21 mouse cellular contexts compared by ENCODE assay signal in genomic region chr7:95578633-95579032, GRCm38 (mm10).
"Had no signal": no experiment of that assay in that cellular context is flagged by ENCODE, and none has a peak within 500 bp of the region (broad histone marks: within the 10 kb centered on the region; RNA-seq: fewer than 3 reads in every experiment).

No protein-coding gene starts in this region.

- H3K4me3 ChIP-seq: liver, embryonic 13.5 days; liver, embryonic 15.5 days; lung, embryonic 15.5 days; megakaryocyte, embryonic 14.5 days; midbrain, embryonic 13.5 days; midbrain, embryonic 15.5 days; myocyte; neural tube, embryonic 13.5 days; neural tube, embryonic 15.5 days had no signal

- H3K27me3 ChIP-seq: liver, embryonic 13.5 days; liver, embryonic 15.5 days; lung, embryonic 15.5 days; megakaryocyte, embryonic 14.5 days; midbrain, embryonic 13.5 days; midbrain, embryonic 15.5 days; neural tube, embryonic 13.5 days; neural tube, embryonic 15.5 days had no signal

- H3K4me2 ChIP-seq: liver, embryonic 11.5 days; liver, embryonic 13.5 days; liver, embryonic 15.5 days; lung, embryonic 15.5 days; midbrain, embryonic 11.5 days; midbrain, embryonic 13.5 days; midbrain, embryonic 15.5 days; neural tube, embryonic 13.5 days; neural tube, embryonic 15.5 days had no signal

- H3K27ac ChIP-seq: liver, embryonic 13.5 days; liver, embryonic 15.5 days; lung, embryonic 15.5 days; macrophage; midbrain, embryonic 13.5 days; midbrain, embryonic 15.5 days; neural tube, embryonic 13.5 days; neural tube, embryonic 15.5 days had no signal

- H3K9me3 ChIP-seq: liver, embryonic 13.5 days; liver, embryonic 15.5 days; lung, embryonic 15.5 days; megakaryocyte, embryonic 14.5 days; midbrain, embryonic 13.5 days; midbrain, embryonic 15.5 days; neural tube, embryonic 13.5 days; neural tube, embryonic 15.5 days had no signal

- DNase-seq: liver, embryonic 13.5 days; liver, postnatal 0 days; retina, postnatal 1 day; right cerebral cortex, adult 18-20 months; right cerebral cortex, postnatal 25 days; right cerebral cortex, postnatal 4 days; spleen, adult 18-20 months; thymus, adult 18-20 months; thymus, postnatal 14 days; thymus, postnatal 36 days had no signal

- H3K9ac ChIP-seq: liver, embryonic 13.5 days; liver, embryonic 15.5 days; liver, postnatal 0 days; lung, embryonic 15.5 days; midbrain, embryonic 13.5 days; midbrain, embryonic 15.5 days; neural tube, embryonic 13.5 days; neural tube, embryonic 15.5 days had no signal

- ATAC-seq: liver, postnatal 0 days; midbrain, embryonic 13.5 days; midbrain, embryonic 15.5 days had no signal

- H3K4me1 ChIP-seq: liver, embryonic 13.5 days; liver, embryonic 15.5 days; lung, embryonic 15.5 days; megakaryocyte, embryonic 14.5 days; midbrain, embryonic 13.5 days; midbrain, embryonic 15.5 days; neural tube, embryonic 13.5 days; neural tube, embryonic 15.5 days had no signal

- H3K36me3 ChIP-seq: liver, embryonic 13.5 days; liver, embryonic 15.5 days; lung, embryonic 15.5 days; midbrain, embryonic 13.5 days; midbrain, embryonic 15.5 days; neural tube, embryonic 13.5 days; neural tube, embryonic 15.5 days had no signal
